Mouse (Mus musculus): ENCODE measurements around the gene Fbxl2.
"Not testable (repeated sequence)": the region's sequence is repeated elsewhere in the genome, so short reads cannot be mapped to it uniquely, and the experiment has no call there.

Fbxl2 gene

DNA sequence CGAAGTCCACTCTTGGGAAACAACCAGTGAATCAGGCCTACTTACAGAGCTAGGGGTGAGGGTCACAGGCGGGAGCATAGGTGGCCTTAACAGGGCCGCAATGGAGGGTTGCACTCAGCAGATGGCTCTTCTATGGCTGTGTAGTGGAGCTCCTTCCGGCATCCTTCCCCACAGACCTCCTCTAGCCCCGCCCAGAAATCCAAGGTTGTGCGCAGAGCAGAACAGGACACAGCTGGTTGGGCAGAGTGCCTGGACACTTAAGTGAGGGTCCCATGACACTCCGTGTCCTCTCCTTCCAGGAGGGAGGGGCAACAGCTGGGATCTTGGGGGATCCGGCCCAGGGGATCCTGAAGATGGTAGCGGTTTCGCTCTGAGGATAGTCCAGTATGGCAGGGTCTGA, at the start of gene Fbxl2:
Gene Fbxl2 (minus strand): TSS at position 164 of the 400 bp plus-strand sequence.
- no peak for DNase-seq (ENCODE audit: low spot score)

DNA sequence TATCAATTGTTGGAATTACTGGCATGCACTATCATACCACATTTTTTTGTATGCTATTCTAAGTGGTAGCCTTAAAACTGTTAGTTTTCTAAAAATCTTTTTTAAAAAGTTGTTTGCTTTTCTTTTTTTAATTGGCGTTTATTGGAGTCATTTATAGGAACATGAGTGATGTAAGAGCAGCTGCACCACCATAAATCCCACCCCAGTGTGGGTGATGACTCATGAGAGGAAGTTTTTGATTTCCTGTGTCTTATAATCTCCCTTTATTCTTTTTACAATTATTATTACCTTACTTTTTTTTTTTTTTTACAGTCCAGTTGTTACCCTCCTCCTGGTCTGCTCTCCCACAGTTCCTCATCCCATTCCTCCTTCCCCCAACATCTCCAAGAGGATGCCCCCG, 48.9 kb upstream of the Fbxl2 start:
- no peak for DNase-seq (ENCODE audit: low spot score)

DNA sequence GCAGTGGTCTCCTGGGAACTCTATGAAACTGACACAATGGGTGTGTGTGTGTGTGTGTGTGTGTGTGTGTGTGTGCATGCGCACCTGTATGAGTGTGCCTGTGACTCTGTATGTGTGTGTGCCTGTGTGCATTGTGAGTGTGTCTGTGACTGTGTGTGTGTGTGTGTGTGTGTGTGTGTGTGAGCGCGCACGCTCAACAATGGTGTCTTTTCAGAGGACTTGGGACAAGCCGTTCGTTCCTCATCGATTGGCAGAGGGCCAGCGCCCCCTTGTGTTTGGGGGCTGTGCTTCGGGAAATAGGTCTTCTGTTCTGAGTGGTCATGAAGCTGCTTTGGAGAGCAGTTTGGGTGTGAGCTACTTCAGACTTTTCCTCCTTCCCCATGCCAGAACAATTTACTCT, 46.2 kb upstream of the Fbxl2 start:
- DNase-seq (ENCODE audit: low spot score), result not testable (repeated sequence)

DNA sequence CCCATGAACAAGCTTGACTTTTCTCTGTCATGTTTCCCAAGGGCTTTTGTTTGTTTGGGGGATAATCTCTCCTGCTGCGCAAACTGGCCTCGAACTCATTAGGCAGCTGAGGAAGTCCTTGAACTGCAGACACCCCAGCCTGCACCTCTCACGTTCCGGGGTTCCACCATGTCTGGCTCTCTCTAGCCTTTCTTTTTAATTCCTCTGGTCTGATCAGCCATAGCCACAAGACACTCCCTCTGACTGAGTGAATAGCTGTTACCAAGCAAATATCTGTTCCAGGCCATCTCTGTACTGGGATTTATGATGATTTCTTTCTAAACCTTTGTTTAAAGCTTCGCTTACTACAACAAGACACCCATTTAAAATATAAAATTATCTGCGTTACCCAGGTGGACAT, 42.9 kb upstream of the Fbxl2 start:
- DNase-seq (ENCODE audit: low spot score), result not testable (repeated sequence)

DNA sequence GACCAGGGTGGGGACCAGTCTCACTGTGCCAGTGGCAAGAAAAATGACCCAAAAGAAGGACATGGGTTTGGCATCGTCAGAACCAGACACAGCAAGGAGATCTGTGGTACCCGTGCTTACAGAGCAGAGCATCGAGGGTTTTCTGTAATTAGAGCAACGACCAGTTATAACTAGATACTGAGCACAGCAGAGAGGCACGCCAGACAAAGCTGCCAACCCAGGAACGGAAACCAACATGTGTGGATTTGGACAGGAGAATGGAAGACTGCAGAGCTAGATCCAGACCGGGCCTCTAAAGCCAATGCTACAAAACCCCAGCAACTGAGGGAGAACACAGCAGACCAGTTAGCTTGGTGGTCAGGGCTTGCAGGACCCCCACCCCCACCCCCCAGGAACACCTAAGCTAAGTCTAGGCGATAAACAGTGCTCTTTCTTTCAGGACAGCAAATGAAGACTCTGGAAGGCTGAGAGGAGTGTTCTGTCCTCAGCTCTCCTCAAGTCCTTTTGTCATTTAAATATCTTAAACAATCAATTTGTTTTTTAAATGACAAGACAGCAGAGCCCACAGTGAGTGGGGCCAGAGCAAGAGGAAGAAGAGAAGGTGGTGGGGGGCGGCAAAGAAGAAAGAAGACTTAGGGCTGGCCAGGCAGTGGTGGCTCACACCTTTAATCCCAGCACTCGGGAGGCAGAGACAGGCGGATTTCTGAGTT, 41.3 kb upstream of the Fbxl2 start:
- no peak for DNase-seq (ENCODE audit: low spot score)

DNA sequence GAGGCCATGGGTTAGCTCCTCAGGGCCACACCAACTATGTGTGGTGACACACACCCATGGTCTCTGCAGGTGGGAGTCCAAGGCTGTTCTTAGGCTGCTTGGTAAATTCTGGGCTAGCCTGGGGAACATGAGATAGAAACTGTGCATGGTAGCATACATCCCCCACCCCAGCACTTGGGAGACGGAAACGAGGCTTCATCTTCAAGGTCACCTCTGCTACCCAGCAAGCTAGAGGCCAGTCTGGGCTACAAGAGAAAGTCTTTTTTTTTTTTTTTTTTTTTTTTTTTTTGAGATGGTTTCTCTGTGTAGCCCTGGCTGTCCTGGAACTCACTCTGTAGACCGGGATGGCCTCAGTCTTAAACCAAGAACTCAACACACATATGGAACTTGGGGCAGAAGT, 40.4 kb upstream of the Fbxl2 start:
- DNase-seq (ENCODE audit: low spot score), result no peak

DNA sequence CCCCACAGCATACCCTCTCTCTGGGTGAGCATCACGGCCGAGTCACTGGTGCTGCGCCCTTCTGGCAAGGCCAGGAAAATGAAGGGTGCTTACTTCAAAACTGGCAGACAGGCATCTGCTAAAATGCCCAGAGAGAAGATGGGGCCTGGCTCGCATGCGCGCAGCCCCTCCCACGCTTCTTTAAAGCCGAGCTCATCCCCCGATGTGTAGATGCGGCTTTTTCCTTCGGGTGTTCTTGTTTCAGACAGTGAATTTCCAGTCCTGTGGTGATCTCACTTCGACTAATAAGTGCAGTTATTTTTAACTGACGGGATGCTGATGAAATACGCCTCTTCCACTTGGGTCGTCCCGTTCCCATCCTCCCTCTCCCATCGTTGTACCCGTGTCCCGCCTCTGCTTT, 27.7 kb upstream of the Fbxl2 start:
- no peak for DNase-seq (ENCODE audit: low spot score)

DNA sequence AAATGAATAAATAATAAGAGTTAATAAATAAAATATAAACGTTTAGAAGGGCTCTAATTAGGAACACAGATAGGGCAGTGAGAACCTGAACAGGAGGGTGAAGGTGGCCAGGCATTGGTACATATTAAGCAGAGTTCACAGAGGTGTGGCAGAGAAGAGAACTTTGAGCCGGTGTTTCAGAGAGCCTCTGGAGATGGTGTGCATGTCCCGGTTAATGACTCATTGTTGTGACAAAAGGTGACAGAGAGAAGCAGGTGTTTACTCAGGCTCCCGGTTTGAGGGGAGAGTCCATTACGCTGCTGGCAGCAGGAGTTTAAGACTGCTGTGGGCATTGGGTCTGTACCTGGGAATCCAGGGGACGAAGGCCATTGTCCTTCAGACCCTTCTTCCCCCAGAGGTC, 23.4 kb upstream of the Fbxl2 start:
- DNase-seq (ENCODE audit: low spot score), result no peak

DNA sequence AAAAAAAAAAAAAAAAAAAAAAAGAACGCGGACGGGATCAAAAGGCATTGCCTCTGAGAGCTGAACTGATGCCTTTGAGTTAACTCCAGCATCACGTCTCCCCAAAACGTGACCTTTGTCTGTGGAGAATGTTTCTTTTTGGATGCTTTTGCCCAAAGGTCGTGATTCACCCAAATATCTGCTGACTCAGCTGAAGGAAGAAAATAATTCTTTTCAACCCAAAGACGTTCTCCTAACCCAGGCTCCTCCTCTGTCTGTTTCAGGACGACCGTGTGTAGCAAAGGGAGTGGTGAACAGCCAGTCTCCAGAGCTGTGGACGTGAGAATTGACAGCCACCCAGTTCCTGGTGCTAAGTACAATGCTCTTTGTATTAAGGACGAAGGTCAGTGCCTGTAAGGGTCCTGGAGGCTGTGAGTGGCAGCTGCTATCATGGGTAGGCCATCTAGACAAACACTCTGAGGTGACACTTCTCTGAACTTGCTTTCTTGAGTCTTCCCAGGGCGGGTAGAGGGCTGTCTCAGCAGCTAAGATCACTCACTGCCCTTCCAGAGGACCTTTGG, 22.6 kb upstream of the Fbxl2 start:
- DNase-seq (ENCODE audit: low spot score), result no peak

DNA sequence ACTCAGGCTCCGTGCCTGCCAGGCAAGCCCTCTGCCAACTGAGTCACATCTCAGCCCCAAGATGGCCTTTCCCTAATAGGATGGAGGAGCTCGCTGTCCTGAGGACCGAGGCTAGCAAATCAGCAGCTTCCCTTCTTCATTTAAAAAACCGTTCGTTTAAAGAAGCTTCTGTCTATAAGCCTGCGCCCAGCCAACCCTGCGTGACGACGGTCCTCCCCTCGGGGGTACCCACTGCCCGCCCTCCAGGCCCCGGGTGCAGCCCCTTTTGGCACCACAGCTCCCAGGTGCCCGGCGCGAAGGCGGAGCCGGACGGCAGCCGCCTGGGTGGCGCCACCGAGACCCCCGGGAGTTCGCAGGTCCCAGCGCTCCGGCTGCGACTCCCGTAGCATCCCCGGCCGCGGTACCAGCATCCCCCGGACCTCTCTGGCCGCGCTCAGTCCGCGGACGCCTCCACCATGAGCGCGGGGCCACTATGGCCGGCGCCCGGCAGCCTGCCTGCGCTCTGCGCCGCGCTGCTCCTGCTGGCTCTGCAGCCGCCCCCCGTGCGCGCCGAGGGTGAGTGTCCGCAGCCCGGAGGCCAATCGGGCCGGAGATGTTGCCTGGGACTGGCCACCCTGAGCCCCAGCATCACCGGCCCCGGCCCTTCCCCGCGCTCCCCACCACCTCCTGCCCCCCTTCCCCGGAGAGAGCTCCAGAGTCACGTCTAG, 11.3 kb upstream of the Fbxl2 start, which contains the start of gene Susd5:
Gene Susd5 (plus strand): TSS at position 51 of the 707 bp plus-strand sequence.
- DNase-seq (ENCODE audit: low spot score), result no peak

DNA sequence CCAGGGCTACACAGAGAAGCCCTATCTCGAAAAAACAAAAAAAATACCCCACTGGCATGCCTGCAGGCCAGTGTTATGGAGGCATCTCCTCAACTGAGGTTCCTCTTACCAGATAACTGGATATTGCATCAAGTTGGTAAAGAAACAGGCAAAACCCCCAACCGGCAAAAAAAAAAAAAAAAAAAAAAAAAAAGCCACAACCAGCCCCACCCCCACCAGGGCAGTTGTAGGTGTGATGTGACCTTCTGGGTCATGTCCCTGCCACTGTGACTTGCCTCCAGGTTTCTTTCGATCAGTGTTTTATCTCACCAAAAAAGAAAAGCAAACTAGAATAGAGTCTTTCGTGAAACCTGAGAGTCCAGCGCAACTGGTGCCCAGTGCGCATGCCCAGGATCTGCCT, 6.9 kb upstream of the Fbxl2 start:
- DNase-seq (ENCODE audit: low spot score), result no peak

DNA sequence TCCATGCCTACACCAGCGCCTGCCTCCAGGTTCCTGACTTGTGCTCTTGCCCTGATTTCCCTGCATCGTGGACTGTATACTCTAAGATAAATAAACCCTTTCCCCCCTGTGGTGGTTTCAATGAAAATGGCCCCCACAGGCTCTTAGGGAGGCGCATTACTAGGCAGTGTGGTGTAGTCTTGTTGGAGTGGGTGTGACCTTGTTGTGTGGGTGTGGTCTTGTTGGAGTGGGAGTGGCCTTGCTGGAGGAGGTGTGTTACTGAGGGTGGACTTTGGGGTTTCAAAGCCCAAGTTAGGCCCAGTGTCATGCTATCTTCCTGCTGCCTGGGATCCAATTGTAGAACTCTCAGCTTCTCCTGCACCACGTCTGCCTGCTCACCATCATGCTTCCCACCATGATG, 6.0 kb upstream of the Fbxl2 start:
- DNase-seq (ENCODE audit: low spot score), result no peak

DNA sequence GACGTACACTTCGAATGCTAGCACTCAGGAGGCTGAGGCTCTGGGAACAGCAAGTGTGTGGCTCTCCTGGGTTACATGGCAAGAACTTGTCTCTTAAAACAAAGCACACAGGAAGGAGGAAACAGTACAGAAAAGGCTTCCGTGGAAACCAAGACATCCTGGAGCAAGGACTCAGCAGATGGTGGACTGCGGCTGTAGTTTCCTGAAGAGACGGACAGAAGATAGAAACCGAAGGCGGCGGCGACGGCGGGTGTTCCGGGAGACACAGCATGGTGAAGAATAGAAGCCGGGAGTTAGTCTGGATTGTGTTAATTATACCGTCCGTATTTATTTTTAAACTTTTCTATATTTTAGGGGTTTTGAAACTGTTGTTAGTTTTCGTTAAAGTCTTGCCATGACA, 4.8 kb upstream of the Fbxl2 start:
- no peak for DNase-seq (ENCODE audit: low spot score)

DNA sequence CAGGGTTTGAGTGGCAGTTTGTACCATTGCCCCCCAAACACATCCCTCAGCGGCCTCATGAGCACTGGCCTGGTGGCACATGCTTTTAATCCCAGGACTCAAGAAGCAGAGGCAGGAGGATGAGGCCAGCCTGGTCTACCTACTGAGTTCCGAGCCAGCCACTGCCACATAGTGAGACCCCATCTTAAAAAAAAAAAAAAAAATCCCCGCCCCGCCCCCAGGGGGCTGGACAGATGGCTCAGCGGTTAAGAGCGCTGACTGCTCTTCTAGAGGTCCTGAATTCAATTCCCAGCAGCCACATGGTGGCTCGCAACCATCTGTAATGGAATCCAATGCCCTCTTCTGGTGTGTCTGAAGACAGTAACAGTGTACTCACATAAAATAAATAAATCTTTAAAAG, 4.1 kb upstream of the Fbxl2 start:
- DNase-seq (ENCODE audit: low spot score), result no peak

DNA sequence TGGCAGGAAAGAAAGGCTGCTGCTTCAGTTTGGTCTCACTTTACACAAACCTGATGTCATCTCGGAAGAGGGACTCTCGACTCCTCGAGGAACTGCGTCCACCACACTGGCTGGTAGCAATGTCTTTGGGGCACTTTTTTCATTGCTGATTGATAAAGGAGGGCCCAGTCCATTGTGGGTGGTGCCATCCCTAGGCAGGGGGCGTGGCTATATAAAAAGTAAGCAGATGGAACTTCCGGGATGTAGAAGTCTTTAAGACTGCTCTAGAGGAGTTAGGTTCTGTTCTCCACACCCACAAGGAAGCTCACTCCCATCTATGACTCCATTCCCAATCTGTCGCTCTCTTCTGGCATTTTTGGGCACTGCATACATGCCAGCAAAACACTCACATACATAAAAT, 685 bp upstream of the Fbxl2 start:
- DNase-seq (ENCODE audit: low spot score), result no peak

DNA sequence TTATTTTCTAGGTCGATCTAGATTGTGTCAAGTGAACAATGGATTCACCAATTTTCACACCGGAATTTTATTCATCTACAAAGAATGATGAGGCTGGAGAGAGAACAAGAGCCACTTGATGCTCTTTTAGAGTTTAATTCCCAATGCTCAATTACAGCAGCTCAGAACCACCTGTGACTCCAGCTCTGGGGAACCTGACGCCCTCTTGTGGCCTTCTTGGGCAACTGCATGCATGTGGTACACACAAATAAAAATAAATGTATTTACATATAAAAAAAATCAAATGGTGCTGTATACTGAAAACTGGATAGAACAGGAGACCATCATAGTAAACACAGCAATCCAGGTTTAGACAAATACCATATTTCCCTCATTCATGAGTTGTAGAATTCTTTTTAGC, 1.5 kb downstream of the Fbxl2 start:
- no peak for DNase-seq (ENCODE audit: low spot score)

DNA sequence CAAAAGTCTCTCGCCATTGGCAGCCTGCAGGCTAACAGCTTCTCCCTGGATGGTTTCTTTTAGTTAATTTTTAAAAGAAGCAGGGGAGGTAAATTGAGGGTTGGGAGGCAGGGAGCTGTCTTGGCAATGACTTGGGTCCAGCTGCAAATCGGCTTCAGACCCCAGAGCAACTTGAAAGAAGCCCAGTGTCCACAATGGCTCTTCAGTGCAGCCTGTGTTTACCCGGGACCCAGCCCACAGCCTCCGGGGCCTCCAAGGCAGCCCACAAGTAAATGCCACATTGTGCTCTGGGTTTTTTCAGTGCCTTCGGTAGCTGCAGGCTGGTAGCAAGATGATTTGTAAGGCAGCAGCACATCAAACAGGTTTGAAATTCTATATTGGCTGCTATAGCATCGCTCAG, 3.5 kb downstream of the Fbxl2 start:
- DNase-seq (ENCODE audit: low spot score), result no peak

DNA sequence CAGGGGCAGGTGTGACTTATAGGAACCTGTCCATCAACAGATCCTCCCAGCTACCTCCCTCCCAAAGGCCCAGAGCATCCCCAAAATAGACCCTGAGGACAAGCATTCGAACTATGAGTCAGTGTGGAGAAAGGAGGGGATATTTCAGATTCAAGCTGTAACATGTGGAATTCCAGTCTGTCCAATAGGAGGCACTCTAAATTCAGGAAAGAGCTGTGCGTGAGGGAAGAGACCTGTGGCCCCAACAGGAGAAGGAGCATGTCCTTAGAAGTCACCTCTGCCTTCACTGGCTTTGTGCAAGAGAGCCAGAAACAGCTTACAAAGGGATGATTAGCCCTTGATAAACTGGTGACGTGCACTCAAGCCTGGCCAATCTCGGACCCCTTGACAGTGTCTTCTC, 5.0 kb downstream of the Fbxl2 start:
- no peak for DNase-seq (ENCODE audit: low spot score)

DNA sequence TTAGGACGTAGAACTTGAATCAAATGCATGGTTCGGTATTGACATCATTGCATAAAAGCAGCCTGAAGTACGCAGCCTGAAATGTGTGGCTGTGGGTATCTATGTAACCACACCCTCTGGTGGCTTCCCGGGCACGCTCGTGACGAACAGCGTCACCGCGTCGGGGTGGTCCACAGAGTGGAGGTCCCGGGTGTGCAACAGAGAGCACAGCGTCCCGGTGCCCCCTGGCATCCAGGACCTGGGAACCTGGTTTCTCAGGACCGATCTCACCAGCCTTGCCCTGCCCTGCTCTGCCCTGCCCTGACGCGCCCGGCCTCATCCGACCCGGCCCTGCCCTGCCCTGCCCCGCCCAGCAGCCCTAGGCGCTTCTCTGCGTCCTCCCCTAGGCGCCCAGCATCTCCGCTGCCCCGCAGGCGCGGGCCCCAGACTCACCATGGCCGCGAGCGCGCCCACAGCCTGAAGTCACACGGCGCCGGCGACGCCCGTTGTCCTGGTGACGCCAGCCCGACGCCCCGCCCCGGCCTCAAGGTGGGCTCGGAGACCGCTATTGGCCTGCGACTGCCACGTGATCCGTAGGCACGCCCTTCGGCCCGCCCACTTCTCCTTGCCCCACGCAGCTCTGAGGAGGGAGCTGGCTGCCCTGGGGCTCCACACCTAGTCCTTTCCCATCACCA, 19.6 kb downstream of the Fbxl2 start:
- peak; percentile 55 for DNase-seq (ENCODE audit: low spot score)

DNA sequence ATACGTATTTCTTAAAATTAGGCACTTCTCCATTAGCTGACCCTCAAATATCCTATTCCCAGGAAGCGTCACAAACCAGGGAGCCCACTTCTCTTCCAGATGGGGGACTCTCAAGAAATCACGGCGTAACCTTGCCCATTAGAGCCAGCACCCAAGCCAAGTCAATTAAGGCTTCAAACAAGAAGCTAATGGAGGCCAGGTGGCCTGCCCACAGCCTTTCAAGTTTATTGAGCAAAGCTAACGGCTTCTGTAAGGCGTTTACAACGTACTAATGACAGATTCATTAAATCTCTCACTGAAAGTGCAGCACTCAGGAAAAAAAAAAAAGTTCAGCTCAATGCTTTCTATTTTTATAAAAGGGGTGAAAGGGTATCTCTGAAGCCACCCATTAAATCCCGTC, 20.1 kb downstream of the Fbxl2 start:
- DNase-seq (ENCODE audit: low spot score), result no peak

DNA sequence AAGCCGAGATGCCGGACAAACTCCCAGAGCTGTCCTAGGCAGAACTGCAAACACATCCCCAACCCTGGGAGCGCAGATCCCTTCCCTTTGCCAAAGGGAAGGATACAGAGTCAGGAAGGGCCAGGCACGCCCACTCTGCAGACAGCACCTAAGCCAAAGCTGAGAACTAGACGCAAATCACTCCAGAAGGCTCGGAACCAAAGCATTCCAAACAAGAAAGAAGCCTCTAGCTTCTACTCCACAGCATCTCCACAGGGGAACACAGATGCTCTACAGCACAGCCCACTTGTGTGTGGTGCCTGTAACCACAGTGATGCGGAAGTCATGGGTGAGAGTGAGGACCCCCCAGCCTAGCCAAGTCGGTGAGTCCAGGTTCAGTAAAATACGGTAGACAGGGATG, 20.8 kb downstream of the Fbxl2 start:
- no peak for DNase-seq (ENCODE audit: low spot score)

DNA sequence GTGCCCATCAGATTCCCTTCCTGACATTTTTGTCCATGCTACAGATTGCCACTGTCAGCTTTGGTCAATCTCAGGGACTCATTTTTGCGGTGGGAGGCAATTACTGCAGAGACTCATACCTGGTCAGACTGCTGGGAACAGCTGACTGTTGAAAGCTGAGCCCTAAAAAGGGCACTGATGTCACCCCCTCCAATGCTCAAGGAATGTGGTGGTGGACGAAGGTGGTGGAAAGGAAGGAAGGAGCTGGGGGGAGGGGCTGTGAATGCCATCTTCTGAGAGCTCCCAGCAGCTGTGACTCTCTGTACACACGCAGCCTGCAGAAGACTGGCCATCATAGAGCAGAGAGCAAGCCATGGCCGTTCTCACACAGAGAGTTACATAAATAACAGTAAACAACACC, 23.9 kb downstream of the Fbxl2 start:
- DNase-seq (ENCODE audit: low spot score), result no peak
